Mouse (Mus musculus) T-helper 17 cell (primary cell): Measurements from ENCODE around the gene Enpp7.

Source experiments
- in situ Hi-C, 2 experiments: fragments of 300-600 bp; cut with MboI, MseI; formaldehyde crosslinking; loops; 1 replicate in 1 of 2; 2 replicates in 1 of 2; pipeline ENCODE4 v1.15.1; 2025; ENCODE audit warnings: high pct_unique_total_duplicates in 2 of 2

Gene Enpp7

DNA sequence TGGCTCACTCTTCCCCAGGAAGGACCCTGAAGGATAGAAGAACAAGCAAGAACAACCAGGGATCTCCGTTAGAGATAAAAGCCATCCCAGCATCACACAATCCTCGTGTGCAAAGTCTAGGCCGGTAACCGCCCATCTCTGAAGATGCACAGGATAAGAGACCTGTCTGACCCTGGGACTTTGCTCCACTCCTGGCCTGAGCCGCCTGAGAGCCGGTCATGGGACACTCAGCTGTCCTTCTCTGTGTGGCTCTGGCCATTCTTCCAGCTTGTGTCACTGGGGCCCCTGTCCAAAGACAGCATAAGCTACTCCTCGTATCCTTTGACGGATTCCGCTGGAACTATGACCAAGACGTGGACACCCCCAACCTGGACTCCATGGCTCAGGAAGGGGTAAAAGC lies at the start of gene Enpp7:
Gene Enpp7, plus strand, starts transcription at position 190 of the 400 bp plus-strand sequence.
- in situ Hi-C loops, result loop anchor here in 1 of 2 experiments (10.0 kb wide), 1 partner anchor 663 kb away; no protein-coding TSS in a partner anchor

DNA sequence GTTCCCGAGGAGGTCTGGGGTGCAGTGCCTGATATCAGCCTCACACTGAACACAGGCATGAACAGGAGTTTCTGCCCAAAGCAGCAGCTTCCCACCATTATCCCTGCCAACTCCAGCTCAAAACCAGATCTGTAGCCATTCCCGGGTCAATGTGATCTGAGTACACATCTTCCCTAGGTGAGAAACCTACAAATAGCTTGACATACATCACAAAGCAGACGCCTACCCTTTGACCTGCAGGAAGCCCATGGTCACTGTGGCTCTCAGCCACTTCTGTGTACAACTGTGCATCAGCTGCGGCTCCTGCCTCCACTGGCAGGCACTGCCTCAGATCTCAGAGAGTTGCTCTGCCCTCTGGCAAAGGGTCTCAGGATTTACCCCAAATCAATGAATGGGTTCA lies 48.3 kb upstream of the Enpp7 start:
- in situ Hi-C loops, result loop anchor here in 1 of 2 experiments (25.0 kb wide), 1 partner anchor 1927 kb away; no protein-coding TSS in a partner anchor

DNA sequence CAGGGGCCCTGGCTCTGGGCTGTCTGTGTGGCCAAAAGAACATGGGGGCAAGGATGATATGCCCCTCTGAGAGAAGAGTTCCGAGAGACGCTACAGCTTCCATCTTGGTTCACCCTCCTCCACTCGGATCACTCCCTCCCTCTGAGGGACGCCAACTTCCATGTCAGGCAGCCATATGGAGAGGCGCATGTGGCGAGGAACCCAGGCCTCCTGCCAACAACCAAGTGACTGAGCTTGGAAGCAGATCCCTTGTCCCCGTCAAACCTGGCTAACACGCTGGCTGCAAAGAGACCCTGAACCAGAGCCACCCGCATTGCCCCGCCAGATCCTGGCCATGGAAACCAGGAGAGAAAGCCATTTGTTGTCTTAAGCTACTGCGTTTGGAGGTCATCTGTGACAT lies 47.4 kb upstream of the Enpp7 start:
- in situ Hi-C loops, result loop anchor here in 1 of 2 experiments (25.0 kb wide), 1 partner anchor 1928 kb away; no protein-coding TSS in a partner anchor

DNA sequence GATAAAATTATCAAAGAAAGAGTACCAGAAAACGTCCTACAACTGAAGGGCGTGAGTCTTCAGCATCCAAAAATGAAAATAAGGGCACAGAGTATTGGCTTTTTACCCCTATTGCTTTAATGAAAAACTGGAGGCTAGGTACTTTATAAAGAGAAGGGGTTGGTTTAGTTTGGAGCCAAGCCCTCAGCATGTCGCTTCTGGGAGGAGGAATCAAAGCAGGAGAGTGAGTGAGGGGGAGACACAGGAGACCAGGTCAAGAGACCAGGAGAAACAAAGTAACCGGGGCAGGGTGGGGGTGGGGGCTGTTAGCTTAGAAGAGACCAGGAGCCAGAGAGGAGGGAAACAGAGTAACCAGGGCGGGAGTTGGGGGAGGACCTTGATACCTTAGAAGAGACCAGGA lies 46.7 kb upstream of the Enpp7 start:
- in situ Hi-C loops, result loop anchor here in 1 of 2 experiments (25.0 kb wide), 1 partner anchor 1929 kb away; no protein-coding TSS in a partner anchor

DNA sequence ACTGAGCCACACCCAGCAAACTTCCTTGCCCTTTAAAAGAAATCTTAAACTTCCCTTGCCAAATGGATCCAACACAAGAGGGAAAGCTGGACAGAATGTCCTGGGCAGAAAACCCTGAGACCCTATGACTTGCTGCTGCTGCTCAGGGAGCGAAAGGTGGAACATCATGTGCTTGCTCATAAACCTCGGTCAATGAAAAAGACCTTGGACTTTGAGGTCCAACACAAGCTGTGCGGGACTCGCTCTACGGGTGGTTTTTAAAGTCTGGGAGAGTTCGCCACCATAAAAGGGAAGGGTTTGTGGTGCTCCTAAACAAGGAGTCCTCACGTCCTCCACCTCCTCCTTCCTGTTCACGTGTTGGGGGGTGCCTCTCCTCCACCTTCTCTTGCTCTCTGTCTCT lies 42.1 kb upstream of the Enpp7 start:
- in situ Hi-C loops, result loop anchor here in 1 of 2 experiments (25.0 kb wide), 1 partner anchor 1934 kb away; no protein-coding TSS in a partner anchor

DNA sequence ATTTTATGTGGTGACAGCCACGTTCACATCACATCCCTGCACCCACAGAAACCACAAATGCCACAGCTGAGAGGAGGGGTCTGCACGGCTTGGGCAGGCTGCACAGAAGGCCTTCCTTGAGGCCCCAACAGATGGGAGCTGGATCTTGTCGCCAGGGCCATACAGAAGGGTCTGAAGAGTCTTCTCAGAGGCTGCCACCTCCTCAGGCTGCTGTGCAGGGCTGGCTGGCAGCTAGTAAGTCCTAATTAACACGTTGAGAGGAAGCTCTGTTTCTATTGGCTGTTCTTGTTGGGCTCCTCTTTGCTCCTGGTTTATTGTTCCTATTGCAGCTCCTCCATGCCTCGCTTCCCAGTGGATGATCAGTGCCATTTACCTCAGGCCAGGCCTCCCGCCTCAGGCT lies 33.0 kb upstream of the Enpp7 start:
- in situ Hi-C loops, result no loop called here

DNA sequence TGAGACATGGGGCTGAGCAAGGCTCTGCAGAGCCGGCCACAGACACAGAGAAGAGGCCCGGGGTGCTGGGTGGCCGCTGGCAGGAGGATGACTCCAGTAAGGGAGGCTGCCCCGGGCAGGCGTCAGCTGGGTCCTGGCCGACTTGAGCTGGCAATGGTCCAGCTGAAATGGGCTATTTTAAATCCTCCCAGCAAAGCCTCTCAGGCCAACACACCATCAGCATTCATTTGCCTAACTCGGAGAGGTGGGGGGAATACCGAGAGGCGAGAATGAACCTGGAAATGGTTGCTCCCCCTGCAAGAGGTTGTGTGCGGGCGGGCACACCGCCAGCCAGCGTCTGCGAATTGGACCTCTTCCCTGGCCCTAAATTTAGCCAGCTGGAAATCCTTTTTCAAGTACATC lies 30.9 kb upstream of the Enpp7 start:
- in situ Hi-C loops, result no loop called here

DNA sequence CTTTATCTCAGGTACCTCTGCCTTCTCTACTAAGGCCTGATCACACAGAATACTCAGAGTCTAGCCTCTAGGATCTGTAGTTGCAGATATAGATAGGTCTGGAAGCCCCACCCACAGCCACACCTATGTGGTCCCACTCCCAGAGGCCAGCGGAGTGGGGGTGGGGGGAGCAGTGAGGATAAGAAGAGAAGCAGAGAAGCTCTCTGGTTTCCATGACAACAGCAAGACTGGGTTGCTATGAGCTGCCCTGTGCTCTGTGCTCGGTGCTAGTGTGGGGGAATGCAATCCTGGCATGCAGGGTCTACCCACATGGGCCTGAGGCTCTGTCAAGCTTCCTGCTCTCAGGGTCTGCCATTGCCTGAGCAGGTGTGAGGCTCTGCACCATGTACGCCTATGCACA lies 27.3 kb upstream of the Enpp7 start:
- in situ Hi-C loops, result no loop called here

DNA sequence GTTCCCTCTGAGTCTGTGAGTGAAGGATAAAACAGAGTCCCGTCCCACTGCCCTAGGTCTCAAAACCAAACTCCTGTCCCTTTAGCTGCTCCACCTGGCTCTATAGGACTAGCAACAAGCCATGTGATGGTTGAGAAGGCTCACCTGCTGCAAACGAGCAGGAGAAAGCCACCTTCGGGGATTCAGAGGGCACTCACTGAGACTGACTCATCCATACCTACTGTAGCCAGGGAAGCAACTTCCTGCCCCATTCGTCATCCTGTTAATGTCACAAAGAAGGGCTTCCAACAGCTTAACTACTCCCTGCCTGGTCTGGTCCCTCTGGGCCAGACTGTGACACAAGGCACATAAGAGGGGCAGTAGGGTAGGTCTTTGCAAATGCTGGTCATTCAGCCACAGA lies 25.5 kb upstream of the Enpp7 start:
- in situ Hi-C loops, result no loop called here

DNA sequence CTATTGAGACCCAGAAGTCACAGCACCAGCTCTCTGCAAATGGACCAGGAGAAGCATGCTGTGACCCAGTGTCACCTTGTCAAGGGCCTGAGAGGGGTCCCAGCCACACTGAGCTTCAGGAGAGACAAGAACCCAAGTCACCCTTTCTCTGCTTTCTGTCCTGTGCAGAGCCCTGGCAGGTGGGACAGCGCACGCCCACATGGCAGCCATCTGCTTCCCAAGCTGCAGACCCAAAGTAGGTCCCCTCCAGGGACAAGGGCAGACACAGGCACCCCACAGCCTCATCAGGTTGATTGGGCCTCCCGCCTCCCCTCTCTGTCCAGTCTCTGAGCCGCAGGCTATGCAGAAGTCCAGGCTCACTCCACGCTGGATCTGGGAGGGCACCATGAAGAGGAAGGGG lies 24.1 kb upstream of the Enpp7 start:
- in situ Hi-C loops, result no loop called here

DNA sequence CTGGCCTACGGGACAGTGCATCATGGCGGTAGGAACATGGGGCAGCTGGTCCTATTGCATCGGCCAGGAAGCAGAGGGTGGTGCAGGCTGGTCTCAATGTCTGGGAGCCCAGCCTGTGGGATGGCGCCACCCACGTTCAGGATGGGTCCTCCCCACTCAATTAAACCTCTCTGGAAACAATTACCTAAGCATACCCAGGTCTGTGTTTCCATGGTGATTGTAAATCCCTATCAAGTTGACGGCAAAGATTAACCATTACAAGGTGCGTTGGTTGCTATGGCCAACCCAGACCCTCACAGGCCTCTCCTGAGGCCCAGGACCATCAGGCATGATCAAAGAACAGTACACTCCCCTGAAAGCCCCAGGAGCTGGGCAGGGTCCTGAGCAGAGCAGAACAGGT lies 22.9 kb upstream of the Enpp7 start:
- in situ Hi-C loops, result no loop called here

DNA sequence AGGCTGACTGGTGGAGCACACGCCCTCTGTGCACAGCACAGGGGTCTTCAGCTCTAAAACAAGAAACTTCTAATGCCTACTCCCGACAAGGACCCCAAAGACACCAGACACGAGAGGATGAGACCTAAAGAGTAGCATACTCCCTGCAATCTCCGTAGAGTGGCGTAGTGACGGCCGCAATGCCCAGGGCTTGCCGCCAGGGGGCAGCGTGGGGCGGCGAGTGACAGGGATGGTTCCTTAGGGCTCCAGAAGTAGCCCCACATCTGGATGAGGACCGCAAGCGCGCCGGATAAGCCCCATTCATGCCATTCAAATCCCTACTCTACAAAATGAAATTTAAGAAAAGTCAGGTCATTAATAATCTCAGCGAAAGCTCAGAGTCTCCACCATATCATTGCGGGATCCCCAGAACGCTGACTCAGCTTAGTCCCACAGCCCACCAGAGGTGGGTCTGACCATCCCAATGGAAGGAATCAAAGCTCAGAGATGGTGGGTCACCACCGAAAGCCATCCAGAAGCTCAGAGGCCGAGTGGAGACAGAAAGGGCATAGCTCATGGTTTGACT lies 16.4 kb upstream of the Enpp7 start:
- in situ Hi-C loops, result no loop called here

DNA sequence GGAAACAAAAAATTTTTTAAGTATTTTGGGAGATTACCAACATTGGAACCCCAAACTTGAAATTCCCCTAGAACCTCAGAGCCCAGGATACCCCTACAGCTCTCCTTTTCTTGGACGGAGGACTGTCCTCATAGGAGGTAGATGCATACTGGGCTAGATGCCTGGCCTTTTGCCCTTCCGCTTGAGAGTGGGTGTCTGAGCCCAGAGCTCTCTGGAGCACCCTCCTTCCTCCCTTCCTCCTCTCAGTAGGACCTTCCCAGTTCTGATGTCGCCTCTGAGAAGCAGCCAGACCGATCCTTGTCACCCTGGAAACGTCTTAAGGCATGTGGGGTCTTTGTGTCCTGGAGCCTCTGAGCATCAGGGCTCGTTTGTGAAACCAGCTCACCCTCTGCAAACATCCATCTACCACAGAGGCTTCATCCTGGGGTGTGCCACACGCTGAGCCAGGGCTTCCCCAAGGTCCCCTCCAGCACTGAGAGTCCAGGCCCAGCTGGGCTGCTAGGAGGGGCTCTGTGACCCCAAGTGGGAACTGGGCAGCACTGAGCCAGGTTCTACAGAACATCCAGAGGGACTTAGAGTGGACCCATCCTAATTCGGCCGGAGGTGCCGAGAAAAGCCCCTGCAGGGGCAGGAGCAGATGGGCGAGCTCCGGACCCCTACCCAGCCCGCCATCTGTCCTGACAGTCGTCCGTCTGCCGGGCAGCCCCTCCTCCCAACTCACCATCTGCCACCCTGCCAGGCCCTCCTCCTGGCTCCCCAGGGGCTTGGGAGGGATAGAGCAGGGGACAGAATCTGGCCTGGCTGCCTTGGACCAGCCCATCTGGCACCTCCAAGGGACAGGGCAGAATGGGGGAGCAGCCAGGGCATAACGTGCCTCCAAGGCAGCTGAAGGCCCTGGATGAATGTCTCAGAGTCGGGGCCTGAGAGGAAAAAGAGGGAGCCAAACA lies 15.3 kb upstream of the Enpp7 start:
- in situ Hi-C loops, result no loop called here

DNA sequence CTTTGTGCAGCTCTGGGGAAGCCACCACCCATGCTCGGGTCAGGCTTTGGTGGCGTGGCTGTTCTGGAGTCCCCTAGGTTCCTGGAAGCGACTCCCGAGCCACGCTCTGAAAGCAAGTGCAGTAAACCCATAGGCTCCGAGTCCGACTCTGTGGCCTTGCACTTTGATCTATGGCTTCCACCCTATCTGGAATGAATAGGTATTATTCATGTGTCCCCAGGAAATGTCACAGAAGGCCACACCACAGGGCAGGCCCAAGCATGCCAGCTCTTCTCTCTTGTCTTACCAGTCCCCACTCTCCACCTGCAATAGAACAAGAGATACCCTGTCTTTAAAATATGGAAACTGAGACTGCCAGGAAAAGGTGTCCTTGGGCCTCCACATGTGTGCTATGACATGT lies 13.6 kb upstream of the Enpp7 start:
- in situ Hi-C loops, result no loop called here

DNA sequence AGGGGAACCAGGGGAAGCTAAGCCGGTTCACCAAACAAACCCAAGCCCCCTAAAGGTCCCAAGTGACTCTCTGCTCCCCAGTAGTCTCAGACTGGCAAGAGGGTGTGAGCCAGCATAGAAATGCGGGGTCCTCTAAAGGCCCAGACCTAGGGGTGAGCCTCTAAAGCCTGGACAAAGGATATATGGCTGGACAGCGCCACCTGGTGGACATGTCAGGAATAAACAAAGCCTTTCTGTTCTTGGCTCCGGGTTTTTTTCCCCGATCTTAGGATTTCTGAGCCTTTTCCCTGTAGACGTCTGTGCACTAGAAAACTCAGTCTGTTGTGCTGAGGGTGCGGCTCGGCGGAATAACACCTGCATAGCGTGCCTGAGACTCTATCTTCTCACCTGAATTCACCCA lies 12.6 kb upstream of the Enpp7 start:
- in situ Hi-C loops, result no loop called here

DNA sequence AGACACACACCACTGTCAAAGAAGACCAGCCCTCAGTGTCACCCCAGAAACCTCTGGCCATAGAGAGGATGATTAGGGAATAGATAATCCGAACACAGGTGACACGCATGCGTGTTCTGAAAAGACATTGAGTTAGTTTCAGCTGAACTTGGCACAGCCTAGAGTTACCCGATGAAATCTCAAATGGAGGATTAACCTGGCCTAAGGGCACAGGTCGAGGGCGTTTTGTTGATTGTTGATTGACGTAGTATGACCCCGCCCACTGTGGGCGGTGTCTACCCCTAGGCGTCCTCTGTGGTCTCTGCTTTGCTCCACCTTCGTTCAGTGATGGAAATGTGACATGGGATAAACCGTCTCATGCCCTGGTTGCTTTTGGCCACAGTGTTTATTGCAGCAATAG lies 12.1 kb upstream of the Enpp7 start:
- in situ Hi-C loops, result no loop called here

DNA sequence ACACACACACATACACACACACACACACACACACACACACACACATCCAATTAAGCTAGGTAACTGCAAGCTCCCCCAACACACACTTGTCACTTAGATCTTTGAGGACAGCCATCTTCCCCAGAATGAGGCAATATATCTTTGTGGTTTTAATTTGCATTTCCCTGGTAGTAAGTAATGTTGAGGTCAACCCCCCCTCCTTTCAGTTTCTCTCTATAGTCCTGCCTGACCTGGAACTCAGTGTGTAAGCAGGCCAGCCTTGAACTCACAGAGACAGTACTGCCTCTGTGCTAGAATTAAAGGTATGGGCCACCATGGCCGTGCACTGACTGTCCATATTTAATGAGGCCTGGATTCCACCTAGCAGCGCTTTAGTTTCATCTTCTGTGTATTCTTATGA lies 7.6 kb upstream of the Enpp7 start:
- in situ Hi-C loops, result loop anchor here in 1 of 2 experiments (10.0 kb wide), 1 partner anchor 656 kb away; no protein-coding TSS in a partner anchor

DNA sequence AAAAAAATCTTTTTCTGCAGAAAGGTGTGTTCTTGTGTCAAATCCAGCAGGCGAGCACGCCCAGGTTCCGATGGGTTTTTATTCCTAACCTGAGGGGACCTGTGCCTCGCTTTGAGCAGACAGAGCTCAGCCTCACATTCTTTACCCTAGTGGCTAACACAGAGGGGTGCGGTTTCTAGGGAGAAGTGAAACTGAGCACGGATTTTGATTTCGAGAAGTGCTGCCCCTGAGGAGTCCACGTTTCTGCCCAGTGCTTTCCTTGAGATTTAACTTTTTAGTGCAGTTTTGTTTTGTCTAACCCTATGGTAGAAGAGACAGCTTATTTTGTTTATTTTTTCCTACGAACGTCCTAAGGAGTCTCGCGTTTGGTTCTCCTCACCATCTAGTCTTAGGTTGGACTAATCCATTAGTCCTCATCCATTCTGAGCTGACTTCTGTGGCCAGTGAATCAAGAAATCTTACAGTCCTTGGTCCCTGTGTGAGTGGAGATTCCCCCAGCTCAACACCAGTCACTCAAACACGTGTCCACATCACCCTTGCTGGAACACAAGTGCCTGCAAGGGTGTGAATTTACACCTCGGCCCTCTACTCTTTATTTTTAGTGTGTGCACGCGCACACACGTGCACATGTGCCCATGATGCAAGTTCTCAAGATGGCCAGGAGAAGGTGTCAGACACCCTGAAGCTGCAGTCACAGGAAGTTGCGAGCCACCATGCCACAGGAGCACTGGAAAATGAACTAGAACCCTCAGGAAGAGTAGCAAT lies 6.8 kb upstream of the Enpp7 start:
- in situ Hi-C loops, result loop anchor here in 1 of 2 experiments (10.0 kb wide), 1 partner anchor 656 kb away; no protein-coding TSS in a partner anchor

DNA sequence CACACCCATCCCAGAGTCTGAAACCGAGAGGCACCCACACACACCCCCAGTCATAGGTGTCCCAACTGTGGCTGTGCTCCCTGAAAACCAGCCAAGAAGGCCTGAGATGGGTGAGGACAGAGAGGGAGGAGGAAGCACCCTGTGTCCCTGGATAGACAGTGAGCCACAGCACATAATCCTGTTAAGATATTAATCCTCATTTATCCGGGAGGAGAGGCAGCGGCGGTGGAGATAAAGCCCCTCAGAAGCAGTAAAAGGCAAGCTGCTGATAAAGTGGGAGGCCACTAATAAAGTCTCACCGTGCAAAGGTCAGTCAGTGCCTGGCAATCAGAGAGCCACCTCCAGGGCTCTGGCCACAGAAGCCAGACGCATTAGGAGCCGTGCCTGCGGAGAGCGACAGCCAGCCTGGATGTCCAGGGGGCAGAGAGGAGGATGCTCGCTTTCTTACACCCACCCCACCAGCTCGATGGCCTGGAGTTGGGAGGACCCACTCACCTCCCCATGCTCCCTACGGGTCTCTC lies 5.3 kb upstream of the Enpp7 start:
- in situ Hi-C loops, result loop anchor here in 1 of 2 experiments (10.0 kb wide), 1 partner anchor 658 kb away; no protein-coding TSS in a partner anchor

DNA sequence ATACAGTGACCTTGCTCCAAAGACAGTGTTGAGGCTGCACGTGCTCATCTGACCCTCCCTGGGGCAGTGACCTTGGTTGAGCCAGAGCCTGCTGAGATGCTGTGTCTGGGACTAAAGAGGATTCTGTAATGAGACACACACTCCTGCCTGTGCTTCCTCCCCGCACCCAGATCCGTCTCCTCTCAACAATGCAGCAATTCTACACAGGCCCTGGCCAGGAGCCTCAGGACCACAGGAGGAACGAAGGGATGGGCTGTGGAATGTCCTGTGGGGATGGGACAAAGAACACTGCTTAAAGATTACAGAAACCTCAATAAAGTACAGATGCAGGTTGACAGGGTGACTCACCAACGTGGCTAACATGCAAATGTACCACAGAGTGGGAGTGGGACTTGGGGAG lies 2.4 kb upstream of the Enpp7 start:
- in situ Hi-C loops, result loop anchor here in 1 of 2 experiments (10.0 kb wide), 1 partner anchor 661 kb away; no protein-coding TSS in a partner anchor

DNA sequence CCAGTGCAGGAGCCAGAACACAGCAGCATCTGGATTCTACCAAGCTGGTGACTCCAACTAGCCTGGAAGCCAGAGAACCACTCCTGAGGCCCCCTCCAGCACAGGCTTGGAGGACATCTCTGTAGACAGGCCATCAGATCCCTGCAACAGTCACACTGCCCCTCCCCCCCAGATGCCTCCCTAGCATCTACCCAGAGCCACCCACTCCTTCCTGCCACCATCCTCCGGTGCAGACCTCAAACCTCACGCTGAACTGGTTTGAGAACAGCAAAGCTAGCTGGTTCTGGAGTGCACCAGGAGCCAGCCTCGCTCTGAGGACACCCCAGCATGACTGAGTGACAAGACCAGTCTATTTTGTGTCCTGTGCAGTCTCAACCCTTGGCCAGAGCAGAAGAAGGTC lies 4.8 kb downstream of the Enpp7 start:
- in situ Hi-C loops, result no loop called here
